Mouse (Mus musculus) stomach, postnatal 0 days (tissue): Measurements from ENCODE around the gene Thsd7b. TPM values are rescaled to one million over a fixed set of nuclear protein-coding genes. Genes with fewer than 3 reads are reported as not detected.
"Not testable (repeated sequence)": the region's sequence is repeated elsewhere in the genome, so short reads cannot be mapped to it uniquely, and the experiment has no call there.

Source experiments
- ATAC-seq: fragments of 200-750 bp; cut with Nextera tagmentation; 2 replicates; pipeline ENCODE4 v1.8.0; 2017; ENCODE audit not compliant: low FRiP score, low TSS enrichment
- DNase-seq: peaks from one replicate; pipeline ENCODE4 v3.0.0-alpha.2; 2016; ENCODE audit warnings: low spot score
- H3K27ac ChIP-seq: fragments of 300-500 bp; sonication (generic); replicated peaks from 2 replicates; pipeline ENCODE4 v1.5.1; 2014; ENCODE audit warnings: mild to moderate bottlenecking, control low read depth
- H3K27me3 ChIP-seq: fragments of 300-500 bp; sonication (generic); 2 replicates; pipeline ENCODE4 v1.6.1; 2014; ENCODE audit warnings: low read length; ENCODE audit not compliant: control insufficient read depth, insufficient read depth
- H3K36me3 ChIP-seq: fragments of 300-500 bp; sonication (generic); 2 replicates; pipeline ENCODE4 v1.6.1; 2014; ENCODE audit warnings: low read length, mixed read lengths; ENCODE audit not compliant: control insufficient read depth, insufficient read depth
- H3K4me1 ChIP-seq: fragments of 300-500 bp; sonication (generic); replicated peaks from 2 replicates; pipeline ENCODE4 v1.6.1; 2014; ENCODE audit warnings: antibody characterized with exemption; ENCODE audit not compliant: control insufficient read depth, insufficient read depth
- H3K4me2 ChIP-seq: fragments of 300-500 bp; sonication (generic); replicated peaks from 2 replicates; pipeline ENCODE4 v1.6.1; 2014; ENCODE audit warnings: low read depth, mild to moderate bottlenecking, control low read depth, moderate library complexity
- H3K4me3 ChIP-seq: fragments of 300-500 bp; sonication (generic); 2 replicates; pipeline ENCODE4 v1.5.1; 2014; ENCODE audit warnings: low read depth, low read length, control low read depth
- H3K9ac ChIP-seq: fragments of 300-500 bp; sonication (generic); 2 replicates; pipeline ENCODE4 v1.6.1; 2014; ENCODE audit warnings: mild to moderate bottlenecking, low read length, control low read depth, mixed read lengths
- H3K9me3 ChIP-seq: fragments of 300-500 bp; sonication (generic); 2 replicates; pipeline ENCODE4 v1.6.1; 2016; ENCODE audit warnings: low read length; ENCODE audit not compliant: control insufficient read depth
- CTCF ChIP-seq: IDR thresholded peaks from 2 replicates; pipeline ENCODE4 v1.5.1; 2016; ENCODE audit warnings: antibody characterized with exemption, low read depth, mild to moderate bottlenecking, moderate library complexity
- EP300 ChIP-seq: optimal IDR thresholded peaks from 2 replicates; pipeline ENCODE3; 2016; ENCODE audit warnings: antibody characterized with exemption
- WGBS: fragments of 180-500 bp; shearing (Covaris S2); extraction: QIAGEN DNeasy Blood & Tissue Kit; methylation state at CpG from one replicate; pipeline ENCODE4 v1.1.7; 2014; 5-methylcytosine and 5-hydroxymethylcytosine counted together
- polyA plus RNA-seq: library from polyadenylated mRNA; unstranded; fragments of >200 nt; fragmentation: Nextera tagmentation; extraction: Ambion mirVana; gene quantifications from 2 replicates; pipeline ENCODE4 v1.2.1, GENCODE M21; 2015

Gene Thsd7b
- polyA plus RNA-seq, 1 experiment from 2014 or later: 0.53 TPM

DNA sequence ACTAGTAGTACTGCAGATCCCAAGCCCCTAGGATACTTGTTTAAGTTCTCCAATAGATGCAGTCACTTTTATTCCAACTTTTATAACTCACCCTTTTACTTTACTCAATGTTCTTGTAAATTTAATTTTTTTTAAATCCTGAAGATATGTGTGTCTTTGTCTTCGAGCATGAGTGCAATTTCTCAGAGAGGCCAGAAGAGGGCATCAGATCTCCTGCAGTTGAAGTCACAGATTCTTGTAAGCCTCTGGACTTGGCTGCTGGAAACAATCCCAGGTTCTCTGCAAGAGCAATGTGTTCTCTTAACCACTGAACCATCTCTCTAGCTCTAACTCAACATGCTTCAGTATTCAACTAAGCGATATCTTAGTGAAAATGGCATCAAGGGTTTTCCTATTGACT lies 894.2 kb downstream of the Thsd7b start:
- Histone ChIP-seq H3K4me3 (no peak overlapping the region), H3K9me3 (no peaks in the 10 kb centered on the region), H3K36me3 (no peaks in the 10 kb centered on the region), H3K27ac (no peak overlapping the region), H3K4me1 (no peaks in the 10 kb centered on the region), H3K9ac (no peak overlapping the region), H3K4me2 (no peak overlapping the region), H3K27me3 (no peaks in the 10 kb centered on the region)
- WGBS: 59% methylated on average over 2 of the region's 2 CpGs
- ATAC-seq: no peak
- no peak for DNase-seq
- TF ChIP-seq CTCF: peak; percentile 68
- no peak for TF ChIP-seq EP300

DNA sequence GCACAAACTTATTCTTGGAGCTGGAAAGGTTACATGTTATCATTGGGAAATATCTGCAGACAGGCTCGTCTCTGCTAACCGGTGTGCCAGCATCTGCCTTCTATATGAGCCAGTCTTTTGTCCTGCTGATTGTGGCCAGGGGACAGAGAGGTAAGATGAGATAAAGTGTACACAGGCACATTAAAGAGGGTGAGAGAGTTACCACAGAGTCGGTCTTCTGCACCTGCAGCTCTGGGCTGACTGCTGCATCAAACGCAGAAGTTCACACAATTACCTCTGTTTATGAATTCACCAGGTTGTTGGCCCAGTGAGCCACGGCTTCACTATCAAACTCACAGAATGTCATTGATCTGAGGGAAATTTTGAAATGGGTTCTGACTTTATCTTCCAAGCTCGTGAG lies 896.8 kb downstream of the Thsd7b start:
- Histone ChIP-seq H3K4me1 (no peaks in the 10 kb centered on the region), H3K4me3 (no peak overlapping the region), H3K4me2 (no peak overlapping the region), H3K27me3 (no peaks in the 10 kb centered on the region), H3K9ac (no peak overlapping the region), H3K27ac (no peak overlapping the region), H3K36me3 (no peaks in the 10 kb centered on the region), H3K9me3 (no peaks in the 10 kb centered on the region)
- DNase-seq (no peak), ATAC-seq (no peak)
- no peak for TF ChIP-seq CTCF
- no peak for TF ChIP-seq EP300
- 65% methylated on average over 6 of the region's 6 CpGs for WGBS

DNA sequence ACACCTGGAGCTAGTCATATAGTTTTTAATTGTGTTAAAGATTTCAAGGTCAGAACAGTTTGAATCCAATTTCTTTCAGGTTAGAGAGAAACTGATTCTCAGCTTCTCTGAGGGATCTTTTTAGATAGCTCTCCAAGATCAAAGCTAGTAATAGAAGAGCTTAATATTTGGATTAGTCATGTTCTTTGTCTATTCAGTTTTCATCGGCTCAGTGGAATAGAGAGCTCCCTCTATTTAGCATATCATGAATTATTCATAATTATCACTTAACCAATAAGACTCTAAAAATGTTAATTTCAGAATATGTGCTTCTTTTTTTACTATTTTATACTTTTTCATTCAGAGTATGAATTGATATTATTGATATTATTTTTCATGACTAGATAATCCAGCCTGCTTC lies 897.2 kb downstream of the Thsd7b start:
- H3K27ac ChIP-seq: no peak overlapping the region
- no peak overlapping the region for H3K4me3 ChIP-seq
- 59% methylated on average over 1 of the region's 1 CpGs for WGBS

DNA sequence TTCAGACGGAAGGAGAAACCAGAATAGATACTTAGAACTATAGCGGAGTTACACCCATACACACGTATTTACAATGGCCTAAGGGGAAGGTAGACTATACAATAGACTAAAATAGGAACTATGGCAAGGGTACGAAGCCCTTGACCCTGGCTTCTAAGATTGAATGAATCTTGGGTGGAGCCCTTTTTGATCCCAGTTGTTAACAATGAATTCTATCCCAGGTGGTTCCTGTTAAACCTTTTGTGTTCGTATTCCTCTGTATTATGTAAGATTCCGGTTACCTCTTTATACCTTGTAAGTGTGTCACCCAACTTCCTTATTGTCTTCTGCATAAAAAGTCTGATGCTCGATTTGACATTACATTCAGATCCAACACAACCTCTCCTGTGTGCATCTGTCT lies 913.7 kb downstream of the Thsd7b start:
- not testable (repeated sequence) for DNase-seq, H3K36me3 ChIP-seq, H3K9ac ChIP-seq, ATAC-seq, H3K27ac ChIP-seq, H3K4me3 ChIP-seq, H3K4me1 ChIP-seq, H3K4me2 ChIP-seq, H3K9me3 ChIP-seq, H3K27me3 ChIP-seq
- 80% methylated on average over 7 of the region's 7 CpGs for WGBS

More for the DNA sequence above, 897.2 kb downstream of the Thsd7b start:
- no peak for ATAC-seq
- Histone ChIP-seq H3K4me1 (no peaks in the 10 kb centered on the region), H3K27me3 (no peaks in the 10 kb centered on the region), H3K9me3 (no peaks in the 10 kb centered on the region), H3K36me3 (no peaks in the 10 kb centered on the region), H3K4me2 (no peak overlapping the region), H3K9ac (no peak overlapping the region)
- DNase-seq: no peak
- TF ChIP-seq CTCF (no peak), EP300 (no peak)

DNA sequence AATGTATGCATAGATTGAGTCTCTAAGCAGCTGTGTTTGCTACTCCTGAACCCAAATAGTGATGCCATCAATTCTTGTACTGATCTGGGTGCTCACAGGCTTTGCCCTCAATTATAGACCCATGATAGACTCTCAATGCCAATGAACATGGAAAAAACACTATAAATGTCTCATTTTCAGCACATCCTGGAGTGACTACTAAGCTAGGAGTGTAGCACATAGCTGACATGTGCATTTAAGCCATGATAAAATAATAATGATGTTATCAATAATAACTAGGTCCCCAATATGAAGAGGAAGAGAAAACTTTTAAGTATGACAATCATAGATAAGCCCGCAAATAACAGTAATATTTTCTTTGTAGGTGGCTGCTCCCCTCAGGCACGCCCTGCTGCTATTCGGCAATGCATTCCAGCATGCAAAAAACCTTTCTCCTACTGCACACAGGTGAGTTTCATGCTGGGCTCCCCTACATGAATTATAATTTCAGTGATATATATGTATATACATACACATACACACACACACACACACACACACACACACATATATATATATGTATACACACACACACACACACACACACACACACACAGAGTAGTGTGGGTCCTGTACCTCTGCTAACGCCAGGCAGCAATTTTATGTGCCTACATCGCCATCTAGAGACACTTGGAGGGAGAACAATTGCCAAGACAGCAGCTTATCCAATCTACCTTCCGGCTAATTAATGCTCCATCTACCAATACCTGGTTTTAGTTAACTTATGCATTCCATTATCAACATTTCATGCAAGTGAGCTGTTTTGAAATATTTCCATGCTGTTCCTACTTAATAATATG lies 919.3 kb downstream of the Thsd7b start:
- H3K27me3 ChIP-seq: no peaks in the 10 kb centered on the region
- H3K4me3 ChIP-seq: no peak overlapping the region
- no peak overlapping the region for H3K27ac ChIP-seq
- DNase-seq (peak; percentile 32), ATAC-seq (no peak)
- TF ChIP-seq CTCF (peak; percentile 80), EP300 (no peak)
- H3K9me3 ChIP-seq: no peaks in the 10 kb centered on the region
- no peak overlapping the region for H3K4me2 ChIP-seq
- H3K9ac ChIP-seq: no peak overlapping the region
- no peaks in the 10 kb centered on the region for H3K36me3 ChIP-seq
- 41% methylated on average over 6 of the region's 6 CpGs for WGBS
- H3K4me1 ChIP-seq: no peaks in the 10 kb centered on the region

DNA sequence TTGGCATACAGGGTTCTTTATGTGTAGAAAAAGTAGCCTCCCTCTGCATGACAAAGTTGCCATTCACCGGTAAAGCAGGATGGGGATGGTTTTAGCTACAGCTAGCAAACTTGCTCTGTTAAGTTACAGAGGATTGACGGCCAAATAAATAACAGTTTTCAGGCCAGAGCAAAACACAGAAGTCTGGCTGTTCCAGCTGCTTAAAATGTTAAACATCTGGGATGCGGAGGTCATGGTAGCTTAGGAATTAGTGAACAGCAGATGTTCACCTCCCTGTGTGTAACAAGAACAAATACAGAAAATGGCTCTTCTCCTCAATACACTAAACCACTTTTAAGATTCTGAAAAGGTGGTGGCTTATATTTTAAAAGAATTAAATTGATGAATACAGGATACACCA lies 944.3 kb downstream of the Thsd7b start:
- H3K27me3 ChIP-seq: no peaks in the 10 kb centered on the region
- no peaks in the 10 kb centered on the region for H3K9me3 ChIP-seq
- H3K4me1 ChIP-seq: no peaks in the 10 kb centered on the region
- TF ChIP-seq CTCF: no peak
- TF ChIP-seq EP300: no peak
- no peak overlapping the region for H3K4me3 ChIP-seq
- DNase-seq (no peak), ATAC-seq (no peak)
- H3K4me2 ChIP-seq: no peak overlapping the region
- no peaks in the 10 kb centered on the region for H3K36me3 ChIP-seq
- WGBS: 55% methylated on average over 3 of the region's 3 CpGs
- H3K27ac ChIP-seq: no peak overlapping the region
- H3K9ac ChIP-seq: no peak overlapping the region
